Mouse (Mus musculus) heart, embryonic 11.5 days (tissue): ENCODE measurements around the gene Gm20489. TPM values are rescaled to one million over a fixed set of nuclear protein-coding genes. Genes with fewer than 3 reads are reported as not detected.

Source experiments
- ATAC-seq: fragments of 200-750 bp; cut with Nextera tagmentation; replicated peaks from 2 replicates; pipeline ENCODE4 v1.8.0; 2017; ENCODE audit warnings: moderate library complexity; ENCODE audit not compliant: insufficient number of reproducible peaks, low FRiP score, low TSS enrichment
- H3K27ac ChIP-seq: fragments of 300-500 bp; sonication (generic); 2 replicates; pipeline ENCODE4 v1.5.1; 2014; ENCODE audit warnings: mild to moderate bottlenecking, low read depth, low read length
- H3K27me3 ChIP-seq: fragments of 300-500 bp; sonication (generic); 2 replicates; pipeline ENCODE4 v1.6.1; 2014; ENCODE audit warnings: mild to moderate bottlenecking, low read length, mixed read lengths; ENCODE audit not compliant: control insufficient read depth, insufficient read depth
- H3K36me3 ChIP-seq: fragments of 300-500 bp; sonication (generic); 2 replicates; pipeline ENCODE4 v1.6.1; 2014; ENCODE audit warnings: mild to moderate bottlenecking, low read length, moderate library complexity, mixed read lengths; ENCODE audit not compliant: control insufficient read depth, insufficient read depth
- H3K4me1 ChIP-seq: fragments of 300-500 bp; sonication (generic); 2 replicates; pipeline ENCODE4 v1.6.1; 2014; ENCODE audit warnings: low read length; ENCODE audit not compliant: control insufficient read depth, insufficient read depth
- H3K4me2 ChIP-seq: fragments of 300-500 bp; sonication (generic); 2 replicates; pipeline ENCODE4 v1.6.1; 2014; ENCODE audit warnings: mild to moderate bottlenecking, moderate library complexity
- H3K4me3 ChIP-seq: fragments of 300-500 bp; sonication (generic); 2 replicates; pipeline ENCODE4 v1.5.1; 2014; ENCODE audit warnings: low read depth, low read length
- H3K9ac ChIP-seq: fragments of 300-500 bp; sonication (generic); 2 replicates; pipeline ENCODE4 v1.6.1; 2014; ENCODE audit warnings: mild to moderate bottlenecking, low read depth, low read length, moderate library complexity
- H3K9me3 ChIP-seq: fragments of 300-500 bp; sonication (generic); replicated peaks from 2 replicates; pipeline ENCODE4 v1.6.1; 2016; ENCODE audit warnings: low read length; ENCODE audit not compliant: control insufficient read depth
- WGBS: fragments of 180-500 bp; shearing (Covaris S2); extraction: QIAGEN DNeasy Blood & Tissue Kit; methylation state at CpG from one replicate; pipeline ENCODE4 v1.1.7; 2014; ENCODE audit not compliant: insufficient replicate concordance; 5-methylcytosine and 5-hydroxymethylcytosine counted together
- polyA plus RNA-seq: library from polyadenylated mRNA; unstranded; fragments of >200 nt; fragmentation: Nextera tagmentation; extraction: Ambion mirVana; gene quantifications from 2 replicates; pipeline ENCODE4 v1.2.1, GENCODE M21; 2014

The Gm20489 gene
- polyA plus RNA-seq, 1 experiment from 2014 or later: not detected

- 0 out of 2 replicates have a peak, but pooled peaks have one; percentile 47 for ATAC-seq
- H3K36me3 ChIP-seq: peaks cover 3% of the 10 kb centered on the region
Observed at GRCm38 (mm10) chrX:101290111-101290510, 21.3 kb upstream of the Gm20489 start.

DNA sequence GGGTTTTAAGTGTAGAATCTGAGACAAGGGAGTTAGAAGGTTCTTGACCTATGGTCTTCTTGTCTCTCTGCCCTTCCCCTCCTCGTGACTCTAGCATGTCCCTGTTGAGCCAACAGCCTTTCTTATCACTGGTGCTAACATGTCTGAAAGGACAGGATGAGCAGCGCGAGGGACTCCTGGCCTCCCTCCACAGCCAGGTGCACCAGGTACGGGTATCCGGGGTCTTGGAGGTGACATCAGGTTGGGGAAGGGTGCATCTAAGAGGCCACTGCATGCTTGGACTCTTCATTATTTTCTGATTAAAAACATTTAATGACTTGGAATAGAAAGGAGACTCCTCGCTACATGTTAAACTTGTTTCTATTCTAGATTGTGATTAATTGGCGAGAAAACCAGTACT is 20.2 kb upstream of the Gm20489 start:
- no peak for ATAC-seq
- H3K4me3 ChIP-seq: no peak overlapping the region
- H3K27ac ChIP-seq: no peak overlapping the region
- H3K36me3 ChIP-seq: peaks cover 3% of the 10 kb centered on the region
- whole genome bisulfite sequencing: 83% methylated on average over 7 of the region's 7 CpGs
- H3K9me3 ChIP-seq: no peaks in the 10 kb centered on the region
- H3K27me3 ChIP-seq: no peaks in the 10 kb centered on the region
- H3K4me2 ChIP-seq: no peak overlapping the region
- H3K9ac ChIP-seq: no peak overlapping the region
- H3K4me1 ChIP-seq: peaks cover 3% of the 10 kb centered on the region; the same call in 1 of the 2 replicates

More at GRCm38 (mm10) chrX:101290111-101290510, 21.3 kb upstream of the Gm20489 start:
- 75% methylated on average over 10 of the region's 10 CpGs for WGBS
- Histone ChIP-seq H3K4me1 (peaks cover 3% of the 10 kb centered on the region; the same call in 1 of the 2 replicates), H3K27me3 (no peaks in the 10 kb centered on the region), H3K9ac (no peak overlapping the region), H3K9me3 (no peaks in the 10 kb centered on the region), H3K4me3 (no peak overlapping the region), H3K27ac (no peak overlapping the region), H3K4me2 (no peak overlapping the region)

DNA sequence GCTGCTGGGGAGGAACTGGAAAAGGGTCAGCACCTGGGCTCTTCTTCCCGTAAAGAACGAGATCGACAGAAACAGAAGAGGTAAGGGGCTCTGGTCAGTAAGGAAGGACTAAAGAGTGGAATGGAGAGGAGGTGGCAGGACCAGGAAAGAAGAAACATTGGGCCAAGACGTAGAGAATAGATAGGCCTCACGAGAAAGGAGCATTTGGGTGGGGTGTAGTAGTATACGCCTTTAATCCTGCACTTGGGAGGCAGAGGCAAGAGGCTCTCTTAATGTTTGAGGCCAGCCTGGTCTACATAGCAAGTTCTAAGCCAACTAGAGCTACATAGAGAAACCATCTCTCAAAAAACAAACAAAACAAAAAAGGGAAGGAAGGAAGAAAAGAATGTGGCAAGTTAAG is 19.6 kb upstream of the Gm20489 start:
- Histone ChIP-seq H3K27me3 (no peaks in the 10 kb centered on the region), H3K27ac (peak overlapping the region; percentile 73; the same call in 1 of the 2 replicates)

GRCm38 (mm10) chrX:101287543-101287942 is 18.7 kb upstream of the Gm20489 start:
- no peak overlapping the region for H3K9ac ChIP-seq
- no peak overlapping the region for H3K4me3 ChIP-seq
- 61% methylated on average over 3 of the region's 3 CpGs for WGBS
- peaks cover 3% of the 10 kb centered on the region; the same call in 1 of the 2 replicates for H3K4me1 ChIP-seq
- H3K36me3 ChIP-seq: peaks cover 3% of the 10 kb centered on the region
- no peaks in the 10 kb centered on the region for H3K27me3 ChIP-seq
- peak overlapping the region; percentile 73; the same call in 1 of the 2 replicates for H3K27ac ChIP-seq
- no peaks in the 10 kb centered on the region for H3K9me3 ChIP-seq
- ATAC-seq: peak; percentile 85
- no peak overlapping the region for H3K4me2 ChIP-seq

More for the DNA sequence above, 19.6 kb upstream of the Gm20489 start:
- Histone ChIP-seq H3K4me2 (no peak overlapping the region), H3K9me3 (no peaks in the 10 kb centered on the region), H3K4me3 (no peak overlapping the region), H3K9ac (no peak overlapping the region), H3K36me3 (peaks cover 4% of the 10 kb centered on the region), H3K4me1 (peaks cover 3% of the 10 kb centered on the region; the same call in 1 of the 2 replicates)
- ATAC-seq: no peak
- WGBS: 85% methylated on average over 6 of the region's 6 CpGs

- ATAC-seq: no peak
- no peak overlapping the region for H3K4me3 ChIP-seq
- peaks cover 7% of the 10 kb centered on the region for H3K36me3 ChIP-seq
Observed at GRCm38 (mm10) chrX:101285953-101286670, 17.3 kb upstream of the Gm20489 start.

GRCm38 (mm10) chrX:101285534-101285933 is 16.7 kb upstream of the Gm20489 start:
- no peaks in the 10 kb centered on the region for H3K9me3 ChIP-seq
- H3K4me1 ChIP-seq: peaks cover 3% of the 10 kb centered on the region; the same call in 1 of the 2 replicates
- H3K27ac ChIP-seq: no peak overlapping the region
- ATAC-seq: no peak
- H3K36me3 ChIP-seq: peaks cover 8% of the 10 kb centered on the region
- no peak overlapping the region for H3K4me3 ChIP-seq
- H3K4me2 ChIP-seq: no peak overlapping the region
- no peaks in the 10 kb centered on the region for H3K27me3 ChIP-seq
- WGBS: 27% methylated on average over 6 of the region's 6 CpGs
- no peak overlapping the region for H3K9ac ChIP-seq

More at GRCm38 (mm10) chrX:101285953-101286670, 17.3 kb upstream of the Gm20489 start:
- Histone ChIP-seq H3K9me3 (no peaks in the 10 kb centered on the region), H3K27me3 (no peaks in the 10 kb centered on the region), H3K4me1 (peaks cover 3% of the 10 kb centered on the region; the same call in 1 of the 2 replicates), H3K9ac (no peak overlapping the region), H3K4me2 (no peak overlapping the region), H3K27ac (no peak overlapping the region)
- 76% methylated on average over 14 of the region's 14 CpGs for WGBS

- no peaks in the 10 kb centered on the region for H3K27me3 ChIP-seq
- H3K27ac ChIP-seq: no peak overlapping the region
- H3K4me1 ChIP-seq: peaks cover 3% of the 10 kb centered on the region; the same call in 1 of the 2 replicates
- no peaks in the 10 kb centered on the region for H3K9me3 ChIP-seq
- H3K9ac ChIP-seq: no peak overlapping the region
- peaks cover 8% of the 10 kb centered on the region for H3K36me3 ChIP-seq
- H3K4me2 ChIP-seq: no peak overlapping the region
- 79% methylated on average over 6 of the region's 6 CpGs for WGBS
- ATAC-seq: no peak
- H3K4me3 ChIP-seq: no peak overlapping the region
Observed at GRCm38 (mm10) chrX:101282813-101283212, 14.0 kb upstream of the Gm20489 start.

DNA sequence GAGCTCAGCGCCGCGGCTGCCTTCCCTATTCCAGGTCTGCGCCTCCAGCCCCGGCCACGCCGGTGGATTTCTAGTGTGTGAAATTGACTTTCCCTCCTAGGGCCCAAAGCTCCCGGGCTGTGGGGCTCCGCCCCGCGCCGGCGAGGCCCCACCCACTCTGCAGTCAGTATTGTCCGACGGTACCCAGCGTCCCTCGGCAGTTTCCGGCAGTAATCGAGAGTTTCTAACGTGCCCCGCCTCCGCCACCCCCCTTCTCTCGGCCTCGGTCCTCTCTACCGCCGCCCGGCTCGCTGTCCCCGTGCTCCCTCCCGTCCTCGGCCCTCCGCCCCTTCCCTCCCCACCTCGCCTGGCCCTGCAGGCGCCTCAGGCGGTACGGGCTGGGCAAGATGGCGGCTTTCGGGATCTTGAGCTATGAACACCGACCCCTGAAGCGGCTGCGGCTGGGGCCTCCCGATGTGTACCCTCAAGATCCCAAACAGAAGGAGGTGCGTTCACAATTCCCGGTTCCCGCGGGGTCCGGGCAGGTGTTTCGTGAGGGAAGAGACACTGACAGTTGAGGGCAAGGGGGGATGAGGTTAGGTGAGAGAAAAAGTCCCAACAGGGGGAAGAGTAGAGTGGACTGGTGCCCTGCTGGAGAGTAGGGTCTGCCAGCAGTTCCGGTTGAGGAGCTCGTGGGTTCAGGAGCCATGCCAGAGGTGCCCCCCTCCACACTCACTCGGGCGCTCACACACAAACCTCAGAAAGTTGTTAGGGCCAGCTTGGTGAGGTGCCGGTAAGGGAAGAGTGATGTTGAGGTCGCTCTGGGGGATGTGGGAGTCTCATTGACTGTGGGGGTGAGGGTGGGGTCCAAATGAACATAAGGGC is 5.3 kb upstream of the Gm20489 start, which contains the start of gene Med12:
TSS of gene Med12 (plus strand) at position 156 of the 864 bp plus-strand sequence.
- Histone ChIP-seq H3K27me3 (peaks cover 4% of the 10 kb centered on the region; the same call in 1 of the 2 replicates), H3K9ac (peak within 1 kb of the TSS; percentile 84), H3K27ac (peak within 1 kb of the TSS; percentile 50), H3K4me2 (peak within 1 kb of the TSS; percentile 62), H3K9me3 (no peaks in the 10 kb centered on the region), H3K36me3 (no peaks in the 10 kb centered on the region; the same call in 1 of the 2 replicates), H3K4me1 (no peaks in the 10 kb centered on the region), H3K4me3 (peak within 1 kb of the TSS; percentile 64)
- ATAC-seq: peak; percentile 95
- WGBS: 9% methylated on average over 54 of the region's 54 CpGs
